Mouse (Mus musculus): ENCODE measurements around the gene Sf3b1.

- TF ChIP-seq POLR2A (IDR thresholded peaks at IDR 0.05; ENCODE audit: control insufficient read depth, extremely low read depth, insufficient read depth, low read length, poor library complexity) (no peak), CTCF (IDR thresholded peaks at IDR 0.05; ENCODE audit: borderline replicate concordance, control insufficient read depth, extremely low read depth, insufficient read depth, low read length, poor library complexity) (no peak)
Observed at GRCm38 (mm10) chr1:54965159-54965995, 61.9 kb downstream of the Sf3b1 start.
